Mouse (Mus musculus): ENCODE data around the gene Elmo2. TPM values are rescaled to one million over a fixed set of nuclear protein-coding genes. Genes with fewer than 3 reads are reported as not detected.

The Elmo2 gene
- polyA plus RNA-seq, 1 experiment = 56.3 TPM

- WGBS = 54% methylated on average over 9 of the region's 9 CpGs
- Histone ChIP-seq H3K27me3 (replicated peaks; ENCODE audit: control insufficient read depth, insufficient read depth, low read length) (no peaks in the 10 kb centered on the region), H3K27ac (ENCODE audit: insufficient read depth, low read depth, low read length) (no peak overlapping the region), H3K36me3 (ENCODE audit: control insufficient read depth, insufficient read depth, low read length) (no peaks in the 10 kb centered on the region), H3K4me1 (ENCODE audit: control insufficient read depth, insufficient read depth, low read length) (peaks cover 32% of the 10 kb centered on the region), H3K4me3 (ENCODE audit: insufficient read depth, low read depth, low read length) (no peak overlapping the region)
- DNase-seq = peak; percentile 83
- no peak for TF ChIP-seq POLR2A (IDR thresholded peaks at IDR 0.05; ENCODE audit: low read depth, low read length)
- TF ChIP-seq CTCF (conservative IDR thresholded peaks at IDR 0.05; ENCODE audit: insufficient read depth, insufficient read length, low read depth, low read length) = no peak
These were observed 9.3 kb downstream of the Elmo2 start for GRCm38 (mm10) chr2:165316837-165317473.

DNA sequence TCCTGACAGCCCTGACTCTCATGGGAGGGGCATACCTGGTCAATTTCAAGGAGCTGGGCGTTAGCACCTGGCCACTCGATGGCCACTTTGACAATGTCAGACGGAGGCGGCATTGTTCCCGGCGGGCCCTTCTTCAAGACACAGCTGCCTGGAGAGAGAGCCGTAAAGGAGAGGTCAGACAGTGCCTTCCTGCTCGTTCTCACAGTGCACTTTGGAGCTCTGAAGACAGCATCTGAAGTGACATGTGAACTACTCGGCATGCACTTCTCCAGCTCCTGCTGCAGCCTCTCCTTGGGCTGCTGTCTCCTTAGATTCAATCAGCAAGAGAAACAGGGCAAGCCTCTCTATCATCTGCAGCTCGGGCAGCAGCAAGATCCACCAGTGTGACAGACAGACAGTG lies 10.1 kb downstream of the Elmo2 start:
- no peak for DNase-seq
- H3K36me3 ChIP-seq (ENCODE audit: control insufficient read depth, insufficient read depth, low read length) = no peaks in the 10 kb centered on the region
- 61% methylated on average over 10 of the region's 10 CpGs for WGBS
- TF ChIP-seq CTCF (conservative IDR thresholded peaks at IDR 0.05; ENCODE audit: insufficient read depth, insufficient read length, low read depth, low read length) (no peak), POLR2A (IDR thresholded peaks at IDR 0.05; ENCODE audit: low read depth, low read length) (no peak)
- no peaks in the 10 kb centered on the region for H3K27me3 ChIP-seq (replicated peaks; ENCODE audit: control insufficient read depth, insufficient read depth, low read length)
- no peak overlapping the region for H3K27ac ChIP-seq (ENCODE audit: insufficient read depth, low read depth, low read length)
- H3K4me3 ChIP-seq (ENCODE audit: insufficient read depth, low read depth, low read length) = no peak overlapping the region
- peaks cover 26% of the 10 kb centered on the region for H3K4me1 ChIP-seq (ENCODE audit: control insufficient read depth, insufficient read depth, low read length)

DNA sequence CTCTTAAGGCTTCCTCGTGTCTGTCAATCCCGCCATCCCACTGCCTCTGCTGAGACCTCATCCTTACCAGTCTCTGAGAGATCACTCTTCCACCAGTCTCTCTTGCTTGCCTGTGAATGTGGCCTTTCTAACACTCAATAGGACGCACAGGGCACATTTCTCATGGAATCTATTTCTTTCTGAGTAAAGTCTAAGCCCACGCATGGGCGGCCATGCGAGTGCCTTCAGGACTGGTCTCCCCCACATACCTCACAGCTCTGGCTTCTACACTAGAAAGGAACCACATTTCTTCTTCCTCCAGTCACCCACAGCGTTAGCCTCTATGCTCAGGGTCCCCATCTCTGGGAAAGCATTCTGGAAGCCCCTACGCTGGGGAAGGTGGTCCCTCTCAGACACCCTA lies 12.1 kb downstream of the Elmo2 start:
- peaks cover 26% of the 10 kb centered on the region for H3K4me1 ChIP-seq (ENCODE audit: control insufficient read depth, insufficient read depth, low read length)
- TF ChIP-seq CTCF (conservative IDR thresholded peaks at IDR 0.05; ENCODE audit: insufficient read depth, insufficient read length, low read depth, low read length) = no peak
- TF ChIP-seq POLR2A (IDR thresholded peaks at IDR 0.05; ENCODE audit: low read depth, low read length) = no peak
- WGBS = 60% methylated on average over 8 of the region's 8 CpGs
- DNase-seq = peak; percentile 58
- H3K27me3 ChIP-seq (replicated peaks; ENCODE audit: control insufficient read depth, insufficient read depth, low read length) = no peaks in the 10 kb centered on the region
- no peaks in the 10 kb centered on the region for H3K36me3 ChIP-seq (ENCODE audit: control insufficient read depth, insufficient read depth, low read length)
- peak overlapping the region; percentile 29; the same call in 1 of the 2 replicates for H3K27ac ChIP-seq (ENCODE audit: insufficient read depth, low read depth, low read length)
- no peak overlapping the region for H3K4me3 ChIP-seq (ENCODE audit: insufficient read depth, low read depth, low read length)

GRCm38 (mm10) chr2:165312381-165312780 lies 13.9 kb downstream of the Elmo2 start:
- WGBS = 54% methylated on average over 7 of the region's 7 CpGs
- Histone ChIP-seq H3K4me3 (ENCODE audit: insufficient read depth, low read depth, low read length) (no peak overlapping the region), H3K36me3 (ENCODE audit: control insufficient read depth, insufficient read depth, low read length) (no peaks in the 10 kb centered on the region), H3K27ac (ENCODE audit: insufficient read depth, low read depth, low read length) (no peak overlapping the region), H3K4me1 (ENCODE audit: control insufficient read depth, insufficient read depth, low read length) (peaks cover 26% of the 10 kb centered on the region), H3K27me3 (replicated peaks; ENCODE audit: control insufficient read depth, insufficient read depth, low read length) (no peaks in the 10 kb centered on the region)
- TF ChIP-seq POLR2A (IDR thresholded peaks at IDR 0.05; ENCODE audit: low read depth, low read length) (no peak), CTCF (conservative IDR thresholded peaks at IDR 0.05; ENCODE audit: insufficient read depth, insufficient read length, low read depth, low read length) (no peak)
- DNase-seq = no peak

DNA sequence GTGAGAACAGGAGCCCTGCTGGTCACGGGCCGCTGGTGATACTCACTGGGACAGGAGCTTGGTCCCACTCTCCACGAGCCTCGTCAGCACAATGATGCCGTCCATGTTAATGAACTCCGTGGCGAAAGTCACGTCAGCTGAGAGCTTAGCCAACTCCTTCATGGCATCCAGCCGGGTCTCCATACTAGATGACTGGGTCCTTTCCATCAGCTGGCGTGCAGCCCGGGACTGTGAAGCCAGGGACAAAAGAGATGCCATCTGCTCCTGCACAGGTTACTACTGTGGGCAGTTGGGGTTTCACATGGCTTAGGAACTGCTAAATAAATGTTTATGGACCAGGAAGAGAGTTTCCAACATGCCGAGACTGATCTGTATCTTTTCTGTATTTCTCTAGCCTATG lies 14.7 kb downstream of the Elmo2 start:
- no peak overlapping the region for H3K4me3 ChIP-seq (ENCODE audit: insufficient read depth, low read depth, low read length)
- H3K27ac ChIP-seq (ENCODE audit: insufficient read depth, low read depth, low read length) = no peak overlapping the region
- WGBS = 63% methylated on average over 12 of the region's 12 CpGs
- DNase-seq = no peak
- no peaks in the 10 kb centered on the region for H3K36me3 ChIP-seq (ENCODE audit: control insufficient read depth, insufficient read depth, low read length)
- peaks cover 25% of the 10 kb centered on the region for H3K4me1 ChIP-seq (ENCODE audit: control insufficient read depth, insufficient read depth, low read length)
- no peaks in the 10 kb centered on the region for H3K27me3 ChIP-seq (replicated peaks; ENCODE audit: control insufficient read depth, insufficient read depth, low read length)
- TF ChIP-seq POLR2A (IDR thresholded peaks at IDR 0.05; ENCODE audit: low read depth, low read length) (no peak), CTCF (conservative IDR thresholded peaks at IDR 0.05; ENCODE audit: insufficient read depth, insufficient read length, low read depth, low read length) (no peak)

DNA sequence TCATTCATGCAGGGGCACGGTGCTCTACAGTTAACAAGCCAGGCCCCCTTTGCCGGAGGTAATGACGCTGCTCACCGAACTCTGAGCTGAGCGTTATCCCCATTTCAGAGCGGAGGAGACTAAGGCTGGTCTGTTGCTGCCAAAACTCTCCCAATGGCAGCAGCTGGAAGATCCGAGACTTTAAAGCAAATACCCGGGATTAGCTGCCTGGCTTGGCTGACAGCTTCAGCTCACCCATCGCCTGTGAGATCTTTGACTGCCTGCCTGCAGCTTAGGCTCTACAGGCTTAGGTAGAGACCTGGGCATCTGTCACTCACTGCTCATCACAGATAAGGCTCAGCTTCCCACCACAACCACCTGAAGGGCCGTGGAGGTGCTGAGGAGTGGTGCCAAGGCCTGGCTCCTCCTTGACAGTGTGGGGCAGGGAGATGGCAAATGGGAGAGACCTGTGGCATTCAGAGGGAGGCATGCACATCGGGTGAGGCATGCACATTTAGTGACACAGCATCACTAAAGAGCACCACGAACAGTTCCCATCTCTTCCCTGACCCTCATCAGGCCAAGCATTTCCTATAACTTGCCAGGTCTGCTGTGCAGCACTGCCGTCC lies 15.4 kb downstream of the Elmo2 start:
- H3K27me3 ChIP-seq (replicated peaks; ENCODE audit: control insufficient read depth, insufficient read depth, low read length) = no peaks in the 10 kb centered on the region
- TF ChIP-seq POLR2A (IDR thresholded peaks at IDR 0.05; ENCODE audit: low read depth, low read length) (no peak), CTCF (conservative IDR thresholded peaks at IDR 0.05; ENCODE audit: insufficient read depth, insufficient read length, low read depth, low read length) (no peak)
- no peaks in the 10 kb centered on the region for H3K36me3 ChIP-seq (ENCODE audit: control insufficient read depth, insufficient read depth, low read length)
- DNase-seq = no peak
- no peak overlapping the region for H3K4me3 ChIP-seq (ENCODE audit: insufficient read depth, low read depth, low read length)
- peaks cover 26% of the 10 kb centered on the region for H3K4me1 ChIP-seq (ENCODE audit: control insufficient read depth, insufficient read depth, low read length)
- whole genome bisulfite sequencing = 67% methylated on average over 13 of the region's 13 CpGs
- H3K27ac ChIP-seq (ENCODE audit: insufficient read depth, low read depth, low read length) = no peak overlapping the region

- H3K36me3 ChIP-seq (ENCODE audit: control insufficient read depth, insufficient read depth, low read length) = peaks cover 1% of the 10 kb centered on the region; the same call in 1 of the 2 replicates
- 56% methylated on average over 6 of the region's 6 CpGs for WGBS
These were observed 18.5 kb downstream of the Elmo2 start for GRCm38 (mm10) chr2:165307801-165308200.

More at GRCm38 (mm10) chr2:165307801-165308200, 18.5 kb downstream of the Elmo2 start:
- no peak overlapping the region for H3K27ac ChIP-seq (ENCODE audit: insufficient read depth, low read depth, low read length)
- TF ChIP-seq POLR2A (IDR thresholded peaks at IDR 0.05; ENCODE audit: low read depth, low read length) = no peak
- TF ChIP-seq CTCF (conservative IDR thresholded peaks at IDR 0.05; ENCODE audit: insufficient read depth, insufficient read length, low read depth, low read length) = no peak
- no peaks in the 10 kb centered on the region for H3K27me3 ChIP-seq (replicated peaks; ENCODE audit: control insufficient read depth, insufficient read depth, low read length)
- no peak overlapping the region for H3K4me3 ChIP-seq (ENCODE audit: insufficient read depth, low read depth, low read length)
- peaks cover 14% of the 10 kb centered on the region; the same call in 1 of the 2 replicates for H3K4me1 ChIP-seq (ENCODE audit: control insufficient read depth, insufficient read depth, low read length)
- peak; percentile 72 for DNase-seq
